Mouse (Mus musculus) myocyte (in vitro differentiated cells): ENCODE measurements around the gene Epn1.

ENCODE experiments used
- CEBPB ChIP-seq: IDR thresholded peaks from 2 replicates; pipeline ENCODE4 v1.6.1; 2011; ENCODE audit warnings: mild to moderate bottlenecking, moderate library complexity; ENCODE audit not compliant: poor library complexity, insufficient read depth, severe bottlenecking
- E2F4 ChIP-seq: IDR thresholded peaks from one replicate; pipeline ENCODE4 v1.6.1; 2011; ENCODE audit warnings: mild to moderate bottlenecking, control low read depth, moderate library complexity; ENCODE audit not compliant: insufficient read depth
- MAX ChIP-seq: IDR thresholded peaks from one replicate; pipeline ENCODE4 v1.6.1; 2011; ENCODE audit warnings: low read depth, mild to moderate bottlenecking, control low read depth
- MYOD1 ChIP-seq, 3 experiments: IDR thresholded peaks; one replicate each; pipeline ENCODE4 v1.6.1; 2011; ENCODE audit warnings: control low read depth in 2 of 3, low read depth in 2 of 3, mild to moderate bottlenecking in 2 of 3, moderate library complexity in 1 of 3; ENCODE audit not compliant: insufficient read length in 2 of 3, control insufficient read depth in 1 of 3
- MYOG ChIP-seq, 3 experiments: IDR thresholded peaks; one replicate each; pipeline ENCODE4 v1.6.1; 2011; ENCODE audit warnings: control low read depth in 2 of 3, low read depth in 2 of 3, mild to moderate bottlenecking in 2 of 3; ENCODE audit not compliant: insufficient read length in 2 of 3, control insufficient read depth in 1 of 3, insufficient read depth in 1 of 3
- POLR2A ChIP-seq: IDR thresholded peaks from one replicate; pipeline ENCODE4 v1.6.1; 2011; ENCODE audit warnings: low read depth, mild to moderate bottlenecking, control low read depth, moderate library complexity; ENCODE audit not compliant: insufficient read length
- POLR2AphosphoS2 ChIP-seq: IDR thresholded peaks from one replicate; pipeline ENCODE4 v1.6.1; 2011; ENCODE audit warnings: low read depth, control low read depth; ENCODE audit not compliant: insufficient read length
- REST ChIP-seq: IDR thresholded peaks from one replicate; pipeline ENCODE4 v1.6.1; 2011; ENCODE audit warnings: mild to moderate bottlenecking, control low read depth, moderate library complexity; ENCODE audit not compliant: insufficient read depth, insufficient read length
- SRF ChIP-seq: IDR thresholded peaks from one replicate; pipeline ENCODE4 v1.6.1; 2011; ENCODE audit warnings: low read depth; ENCODE audit not compliant: control insufficient read depth, insufficient read length
- TCF12 ChIP-seq: IDR thresholded peaks from one replicate; pipeline ENCODE4 v1.6.1; 2011; ENCODE audit warnings: mild to moderate bottlenecking, control low read depth; ENCODE audit not compliant: poor library complexity, insufficient read depth, severe bottlenecking
- TCF3 ChIP-seq: IDR thresholded peaks from one replicate; pipeline ENCODE4 v1.6.1; 2011; ENCODE audit warnings: low read depth, control low read depth; ENCODE audit not compliant: insufficient read length
- USF1 ChIP-seq: IDR thresholded peaks from one replicate; pipeline ENCODE4 v1.6.1; 2011; ENCODE audit warnings: low read depth, mild to moderate bottlenecking, control low read depth, moderate library complexity

- TF ChIP-seq MYOD1 (IDR thresholded peaks at IDR 0.05; ENCODE audit: control insufficient read depth in 1 of 3, insufficient read length in 2 of 3, low read depth in 2 of 3) (no peak), POLR2A (no peak), E2F4 (no peak), TCF12 (no peak), SRF (no peak), MAX (no peak), USF1 (no peak), POLR2AphosphoS2 (no peak), CEBPB (no peak), TCF3 (no peak), MYOG (IDR thresholded peaks at IDR 0.05; ENCODE audit: control insufficient read depth in 1 of 3, insufficient read depth in 1 of 3, insufficient read length in 2 of 3, low read depth in 2 of 3) (no peak), REST (no peak)
Measured at GRCm38 (mm10) chr7:5057804-5058203, 22.2 kb upstream of the Epn1 start.
